Mouse (Mus musculus): ENCODE measurements around the gene Mrpl54. TPM values are rescaled to one million over a fixed set of nuclear protein-coding genes. Genes with fewer than 3 reads are reported as not detected.

The Mrpl54 gene
- polyA plus RNA-seq, 1 experiment from 2014 or later = 130 TPM

GRCm38 (mm10) chr10:81216260-81216659, 50.5 kb downstream of the Mrpl54 start:
- 93% methylated on average over 6 of the region's 6 CpGs for WGBS
- Histone ChIP-seq H3K27me3 (ENCODE audit: control insufficient read depth, insufficient read depth, low read depth, low read length) (no peaks in the 10 kb centered on the region), H3K36me3 (ENCODE audit: control insufficient read depth, insufficient read depth, low read length) (peaks cover 64% of the 10 kb centered on the region), H3K27ac (ENCODE audit: low read length) (no peak overlapping the region), H3K9me3 (replicated peaks; ENCODE audit: control insufficient read depth, low read length, poor library complexity, severe bottlenecking) (no peaks in the 10 kb centered on the region), H3K9ac (ENCODE audit: low read depth, low read length) (no peak overlapping the region), H3K4me2 (ENCODE audit: low read length) (no peak overlapping the region), H3K4me3 (ENCODE audit: low read depth, low read length) (no peak overlapping the region), H3K4me1 (ENCODE audit: control insufficient read depth, insufficient read depth, low read length) (no peaks in the 10 kb centered on the region)
- no peak for ATAC-seq

Small RNA genes within 50 kb of the gene (microRNA-seq; reads per million reads assigned to microRNA genes)
- 17.8 reads per million, percentile 36 among the genes with 10 or more reads in this experiment for gene Mir3057

Other genes with a start within 250 kb of the Mrpl54 start
- 71.7 and 88.1 TPM in 2 replicates for gene Diras1, start 241.3 kb downstream of the Mrpl54 start, polyA plus RNA-seq (2015; fragmentation: Nextera tagmentation; extraction: Ambion mirVana)
- gene Slc39a3, start 229.5 kb downstream of the Mrpl54 start, polyA plus RNA-seq (2015; fragmentation: Nextera tagmentation; extraction: Ambion mirVana) = 52.8 and 55.7 TPM in 2 replicates
- 324 and 340 TPM in 2 replicates for gene Sgta, start 206.8 kb downstream of the Mrpl54 start, polyA plus RNA-seq (2015; fragmentation: Nextera tagmentation; extraction: Ambion mirVana)
- 47.3 and 51.6 TPM in 2 replicates for gene Thop1, start 196.9 kb downstream of the Mrpl54 start, polyA plus RNA-seq (2015; fragmentation: Nextera tagmentation; extraction: Ambion mirVana)
- gene Creb3l3, start 168.1 kb downstream of the Mrpl54 start, polyA plus RNA-seq (2015; fragmentation: Nextera tagmentation; extraction: Ambion mirVana) = 0.24 and 0.33 TPM in 2 replicates
- 227 and 233 TPM in 2 replicates for gene Map2k2, start 161.0 kb downstream of the Mrpl54 start, polyA plus RNA-seq (2015; fragmentation: Nextera tagmentation; extraction: Ambion mirVana)
- gene Zbtb7a, start 131.7 kb downstream of the Mrpl54 start, polyA plus RNA-seq (2015; fragmentation: Nextera tagmentation; extraction: Ambion mirVana) = 11.3 and 12.6 TPM in 2 replicates
- gene Pias4, start 99.0 kb downstream of the Mrpl54 start, polyA plus RNA-seq (2015; fragmentation: Nextera tagmentation; extraction: Ambion mirVana) = 49.7 and 52.2 TPM in 2 replicates
- gene Eef2, start 90.3 kb downstream of the Mrpl54 start, polyA plus RNA-seq (2015; fragmentation: Nextera tagmentation; extraction: Ambion mirVana) = 535 and 543 TPM in 2 replicates
- 52.5 and 58.3 TPM in 2 replicates for gene Dapk3, start 83.9 kb downstream of the Mrpl54 start, polyA plus RNA-seq (2015; fragmentation: Nextera tagmentation; extraction: Ambion mirVana)
- gene 4930442H23Rik, start 83.1 kb downstream of the Mrpl54 start, polyA plus RNA-seq (2015; fragmentation: Nextera tagmentation; extraction: Ambion mirVana) = not detected in 2 replicates
- gene Nmrk2, start 64.9 kb downstream of the Mrpl54 start, polyA plus RNA-seq (2015; fragmentation: Nextera tagmentation; extraction: Ambion mirVana) = 0.19 TPM in 1 of 2 replicates, not detected in the other
- 96.8 and 102 TPM in 2 replicates for gene Atcay, start 36.1 kb downstream of the Mrpl54 start, polyA plus RNA-seq (2015; fragmentation: Nextera tagmentation; extraction: Ambion mirVana)
- gene Zfr2, start 33.8 kb downstream of the Mrpl54 start, polyA plus RNA-seq (2015; fragmentation: Nextera tagmentation; extraction: Ambion mirVana) = 26.5 and 31.0 TPM in 2 replicates
- gene Matk, start 14.0 kb downstream of the Mrpl54 start, polyA plus RNA-seq (2015; fragmentation: Nextera tagmentation; extraction: Ambion mirVana) = 43.3 and 67.9 TPM in 2 replicates
- 28.8 and 33.8 TPM in 2 replicates for gene Apba3, start within 50 bp of the Mrpl54 start, polyA plus RNA-seq (2015; fragmentation: Nextera tagmentation; extraction: Ambion mirVana)
- 9.2 and 10.1 TPM in 2 replicates for gene Tjp3, start 24.6 kb upstream of the Mrpl54 start, polyA plus RNA-seq (2015; fragmentation: Nextera tagmentation; extraction: Ambion mirVana)
- 135 and 147 TPM in 2 replicates for gene Pip5k1c, start 26.0 kb upstream of the Mrpl54 start, polyA plus RNA-seq (2015; fragmentation: Nextera tagmentation; extraction: Ambion mirVana)
- gene Cactin, start 54.2 kb upstream of the Mrpl54 start, polyA plus RNA-seq (2015; fragmentation: Nextera tagmentation; extraction: Ambion mirVana) = 27.6 and 28.3 TPM in 2 replicates
- gene Tbxa2r, start 61.8 kb upstream of the Mrpl54 start, polyA plus RNA-seq (2015; fragmentation: Nextera tagmentation; extraction: Ambion mirVana) = 4.8 and 5.2 TPM in 2 replicates
- gene Gipc3, start 76.3 kb upstream of the Mrpl54 start, polyA plus RNA-seq (2015; fragmentation: Nextera tagmentation; extraction: Ambion mirVana) = not detected in 2 replicates
- gene Hmg20b, start 83.5 kb upstream of the Mrpl54 start, polyA plus RNA-seq (2015; fragmentation: Nextera tagmentation; extraction: Ambion mirVana) = 24.9 and 25.0 TPM in 2 replicates
- 17.2 and 18.1 TPM in 2 replicates for gene Mfsd12, start 90.6 kb upstream of the Mrpl54 start, polyA plus RNA-seq (2015; fragmentation: Nextera tagmentation; extraction: Ambion mirVana)
- gene 4930404N11Rik, start 98.9 kb upstream of the Mrpl54 start, polyA plus RNA-seq (2015; fragmentation: Nextera tagmentation; extraction: Ambion mirVana) = 0.63 and 0.80 TPM in 2 replicates
- gene Fzr1, start 111.6 kb upstream of the Mrpl54 start, polyA plus RNA-seq (2015; fragmentation: Nextera tagmentation; extraction: Ambion mirVana) = 145 and 146 TPM in 2 replicates
- 77.5 and 86.2 TPM in 2 replicates for gene Dohh, start 117.5 kb upstream of the Mrpl54 start, polyA plus RNA-seq (2015; fragmentation: Nextera tagmentation; extraction: Ambion mirVana)
- 6.1 and 8.2 TPM in 2 replicates for gene Gm48551, start 117.5 kb upstream of the Mrpl54 start, polyA plus RNA-seq (2015; fragmentation: Nextera tagmentation; extraction: Ambion mirVana)
- 2.3 and 3.3 TPM in 2 replicates for gene Gm48552, start 122.1 kb upstream of the Mrpl54 start, polyA plus RNA-seq (2015; fragmentation: Nextera tagmentation; extraction: Ambion mirVana)
- gene Smim24, start 126.1 kb upstream of the Mrpl54 start, polyA plus RNA-seq (2015; fragmentation: Nextera tagmentation; extraction: Ambion mirVana) = 1.2 and 1.4 TPM in 2 replicates
- 15.4 and 17.2 TPM in 2 replicates for gene Nfic, start 188.7 kb upstream of the Mrpl54 start, polyA plus RNA-seq (2015; fragmentation: Nextera tagmentation; extraction: Ambion mirVana)
- gene Celf5, start 215.8 kb upstream of the Mrpl54 start, polyA plus RNA-seq (2015; fragmentation: Nextera tagmentation; extraction: Ambion mirVana) = 88.3 and 103 TPM in 2 replicates
- 61.1 and 61.3 TPM in 2 replicates for gene Ncln, start 229.5 kb upstream of the Mrpl54 start, polyA plus RNA-seq (2015; fragmentation: Nextera tagmentation; extraction: Ambion mirVana)
- gene S1pr4, start 233.2 kb upstream of the Mrpl54 start, polyA plus RNA-seq (2015; fragmentation: Nextera tagmentation; extraction: Ambion mirVana) = 0.44 and 0.58 TPM in 2 replicates